Mouse (Mus musculus): ENCODE data around the gene Oaz2. TPM values are rescaled to one million over a fixed set of nuclear protein-coding genes. Genes with fewer than 3 reads are reported as not detected.

Gene Oaz2
- polyA plus RNA-seq, 1 experiment from 2014 or later = 366 TPM

GRCm38 (mm10) chr9:65654700-65655237 lies 13.0 kb upstream of the Oaz2 start:
- no peaks in the 10 kb centered on the region for H3K4me1 ChIP-seq (replicated peaks)
- no peaks in the 10 kb centered on the region for H3K27me3 ChIP-seq
- no peak overlapping the region for H3K27ac ChIP-seq
- no peak overlapping the region for H3K9ac ChIP-seq (replicated peaks)
- H3K4me3 ChIP-seq (replicated peaks) = no peak overlapping the region
- H3K9me3 ChIP-seq = no peaks in the 10 kb centered on the region
- no peak overlapping the region for H3K4me2 ChIP-seq (replicated peaks)
- no peak for ATAC-seq
- H3K36me3 ChIP-seq = no peaks in the 10 kb centered on the region
- 90% methylated on average over 3 of the region's 3 CpGs for WGBS

DNA sequence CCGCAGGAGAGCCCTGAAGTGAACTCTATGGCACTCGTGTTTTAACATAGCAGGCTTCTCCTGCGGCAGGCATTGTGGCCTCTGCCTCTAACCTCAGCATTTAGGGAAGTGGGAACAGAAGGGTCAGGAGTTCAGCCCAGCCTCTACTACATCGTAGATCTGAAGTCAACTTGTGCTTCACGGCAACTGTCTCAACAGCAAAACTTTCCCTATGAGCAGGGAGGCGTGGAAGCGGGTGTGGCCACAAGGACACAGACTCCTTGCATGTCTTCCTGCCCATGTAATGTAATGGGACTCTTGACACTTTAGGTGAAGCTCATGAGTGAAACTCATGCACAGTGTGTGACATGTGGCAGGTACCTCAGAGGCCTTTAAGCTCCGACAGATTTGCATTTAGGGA lies 12.3 kb upstream of the Oaz2 start:
- Histone ChIP-seq H3K27ac (no peak overlapping the region), H3K27me3 (no peaks in the 10 kb centered on the region), H3K36me3 (no peaks in the 10 kb centered on the region), H3K9me3 (no peaks in the 10 kb centered on the region), H3K4me3 (replicated peaks) (no peak overlapping the region), H3K4me2 (replicated peaks) (no peak overlapping the region), H3K4me1 (replicated peaks) (no peaks in the 10 kb centered on the region), H3K9ac (replicated peaks) (no peak overlapping the region)
- WGBS = 91% methylated on average over 8 of the region's 8 CpGs
- ATAC-seq = no peak

GRCm38 (mm10) chr9:65657218-65657617 lies 10.6 kb upstream of the Oaz2 start:
- Histone ChIP-seq H3K4me2 (replicated peaks) (no peak overlapping the region), H3K9me3 (no peaks in the 10 kb centered on the region), H3K9ac (replicated peaks) (no peak overlapping the region), H3K36me3 (no peaks in the 10 kb centered on the region), H3K27me3 (no peaks in the 10 kb centered on the region), H3K4me1 (replicated peaks) (no peaks in the 10 kb centered on the region), H3K4me3 (replicated peaks) (no peak overlapping the region), H3K27ac (no peak overlapping the region)
- WGBS = 75% methylated on average over 3 of the region's 3 CpGs
- no peak for ATAC-seq

DNA sequence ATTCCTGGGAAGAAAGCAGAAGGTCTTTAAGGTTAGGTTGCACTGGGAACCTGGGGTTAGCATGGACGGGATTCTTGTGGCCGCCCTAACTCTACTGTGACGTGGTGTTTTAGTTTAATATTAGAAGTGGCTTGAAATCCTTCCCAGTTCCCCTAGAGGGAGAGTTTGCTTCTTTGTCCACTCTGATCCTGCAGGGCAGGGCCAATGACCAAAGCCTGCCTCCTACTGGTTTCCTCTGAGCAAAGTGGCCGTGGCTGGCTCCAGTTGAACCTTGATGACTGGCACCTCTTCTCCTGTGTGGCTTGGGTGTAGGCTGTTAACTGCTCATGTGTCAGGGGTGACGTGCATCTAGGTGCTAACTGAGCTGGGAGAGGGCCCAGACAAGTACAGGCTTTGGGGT lies 6.8 kb upstream of the Oaz2 start:
- Histone ChIP-seq H3K4me2 (replicated peaks) (no peak overlapping the region), H3K4me3 (replicated peaks) (no peak overlapping the region), H3K36me3 (no peaks in the 10 kb centered on the region), H3K4me1 (replicated peaks) (no peaks in the 10 kb centered on the region), H3K9me3 (no peaks in the 10 kb centered on the region), H3K27me3 (no peaks in the 10 kb centered on the region), H3K27ac (no peak overlapping the region), H3K9ac (replicated peaks) (no peak overlapping the region)
- ATAC-seq = no peak
- 61% methylated on average over 5 of the region's 5 CpGs for WGBS

DNA sequence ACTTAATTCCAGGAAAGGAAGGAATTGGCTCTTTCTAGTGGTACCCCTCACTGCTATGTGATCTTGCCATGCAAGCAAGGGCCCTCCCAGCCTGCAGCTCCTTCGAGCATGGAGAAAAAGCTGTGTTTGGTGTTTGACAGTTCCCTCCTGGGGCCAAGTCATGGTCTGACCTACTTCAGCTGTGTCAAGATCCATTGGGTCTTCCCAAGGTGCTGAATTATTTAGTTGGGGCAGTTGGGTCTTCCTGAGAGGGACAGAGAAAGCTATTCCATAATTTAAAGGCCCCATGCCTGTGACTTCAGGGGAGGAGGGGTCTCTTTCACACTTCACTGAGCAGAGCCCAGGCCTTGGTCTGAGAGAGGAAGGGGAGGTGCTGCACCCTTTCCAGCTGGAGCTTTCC lies 6.3 kb upstream of the Oaz2 start:
- no peak for ATAC-seq
- WGBS = 44% methylated on average over 1 of the region's 1 CpGs

DNA sequence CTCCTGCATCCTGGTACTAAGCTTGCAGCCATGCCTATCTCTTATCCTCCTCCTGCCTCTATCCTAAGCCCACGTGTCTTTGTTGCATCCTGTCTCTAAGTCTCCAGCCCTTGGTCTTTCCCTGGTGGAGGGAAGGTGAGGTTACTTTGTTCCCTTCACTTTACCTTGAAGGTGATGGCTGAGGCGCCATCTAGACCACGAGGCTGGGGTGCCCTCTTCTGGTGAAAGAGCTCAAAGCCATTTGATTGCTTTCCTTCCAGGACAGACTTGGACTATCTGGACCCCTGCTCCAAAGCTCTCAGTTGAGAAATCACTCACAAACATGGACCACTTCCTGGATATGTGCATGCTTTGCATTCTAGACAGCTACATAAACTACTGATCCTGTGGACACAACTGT lies 3.6 kb upstream of the Oaz2 start:
- no peaks in the 10 kb centered on the region for H3K36me3 ChIP-seq
- no peak overlapping the region for H3K27ac ChIP-seq
- no peaks in the 10 kb centered on the region for H3K4me1 ChIP-seq (replicated peaks)
- H3K4me3 ChIP-seq (replicated peaks) = no peak overlapping the region
- peak; percentile 45; the same call in 1 of the 2 replicates for ATAC-seq
- H3K9me3 ChIP-seq = no peaks in the 10 kb centered on the region
- no peaks in the 10 kb centered on the region for H3K27me3 ChIP-seq
- no peak overlapping the region for H3K9ac ChIP-seq (replicated peaks)
- 3% methylated on average over 3 of the region's 3 CpGs for WGBS
- no peak overlapping the region for H3K4me2 ChIP-seq (replicated peaks)

More for the DNA sequence above, 6.3 kb upstream of the Oaz2 start:
- Histone ChIP-seq H3K4me3 (replicated peaks) (no peak overlapping the region), H3K9me3 (no peaks in the 10 kb centered on the region), H3K4me2 (replicated peaks) (no peak overlapping the region), H3K9ac (replicated peaks) (0 out of 2 replicates have a peak overlapping the region, but pooled peaks have one; percentile 29), H3K36me3 (no peaks in the 10 kb centered on the region), H3K27ac (no peak overlapping the region), H3K27me3 (no peaks in the 10 kb centered on the region), H3K4me1 (replicated peaks) (no peaks in the 10 kb centered on the region)

DNA sequence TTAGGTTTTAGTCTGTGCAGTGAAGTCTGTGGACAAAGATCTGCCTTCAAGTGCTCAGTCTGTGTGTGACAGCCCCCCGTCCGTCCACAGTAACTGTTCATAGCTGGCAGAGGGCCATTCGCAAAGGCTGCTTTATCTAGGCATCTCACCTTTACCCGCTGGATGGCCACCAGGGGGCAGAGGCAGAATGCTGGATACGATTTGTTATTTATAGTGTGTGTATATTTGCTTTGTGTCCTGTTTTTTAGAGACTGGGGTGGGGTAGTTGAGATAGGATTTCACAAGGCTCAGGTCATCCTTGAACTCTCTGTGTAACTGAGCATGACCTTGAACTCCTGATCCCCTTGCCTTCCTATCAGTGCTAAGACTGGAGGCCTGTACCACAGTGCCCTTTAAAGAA lies 1.8 kb upstream of the Oaz2 start:
- Histone ChIP-seq H3K27ac (no peak overlapping the region), H3K27me3 (no peaks in the 10 kb centered on the region), H3K9ac (replicated peaks) (no peak overlapping the region), H3K4me2 (replicated peaks) (no peak overlapping the region), H3K9me3 (no peaks in the 10 kb centered on the region), H3K36me3 (no peaks in the 10 kb centered on the region), H3K4me1 (replicated peaks) (no peaks in the 10 kb centered on the region), H3K4me3 (replicated peaks) (no peak overlapping the region)
- 20% methylated on average over 5 of the region's 5 CpGs for WGBS
- ATAC-seq = peak; percentile 40; the same call in 1 of the 2 replicates

DNA sequence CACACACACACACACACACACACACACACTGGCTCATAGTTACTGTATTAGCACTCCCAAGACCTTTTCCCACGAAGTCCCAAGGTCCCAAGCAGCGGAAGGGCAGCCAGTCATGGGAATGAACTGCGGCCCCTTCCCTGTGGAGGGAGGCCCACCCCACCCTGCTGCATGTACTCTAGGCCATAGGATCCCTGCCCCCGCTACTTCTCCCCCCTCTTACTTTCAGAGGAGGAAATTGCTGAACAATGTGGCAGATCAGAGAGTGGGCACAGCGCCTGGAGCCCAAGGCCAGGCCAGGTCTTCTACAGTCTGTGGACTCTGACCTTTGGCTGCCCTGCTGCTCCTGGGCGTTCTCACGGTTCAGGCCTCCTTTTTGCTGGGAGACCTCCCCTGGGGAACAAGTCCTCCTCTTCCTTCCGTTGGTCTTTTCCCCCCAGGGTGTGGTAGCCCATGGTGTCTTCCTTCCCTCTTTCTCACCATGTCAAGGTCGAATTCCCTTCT lies 3.7 kb downstream of the Oaz2 start:
- no peaks in the 10 kb centered on the region for H3K36me3 ChIP-seq
- no peak overlapping the region for H3K9ac ChIP-seq (replicated peaks)
- H3K4me3 ChIP-seq (replicated peaks) = no peak overlapping the region
- H3K4me1 ChIP-seq (replicated peaks) = peaks cover 7% of the 10 kb centered on the region
- no peak overlapping the region for H3K4me2 ChIP-seq (replicated peaks)
- no peaks in the 10 kb centered on the region for H3K9me3 ChIP-seq
- H3K27me3 ChIP-seq = no peaks in the 10 kb centered on the region
- 61% methylated on average over 9 of the region's 9 CpGs for WGBS
- no peak for ATAC-seq
- H3K27ac ChIP-seq = no peak overlapping the region

- H3K9me3 ChIP-seq = no peaks in the 10 kb centered on the region
- H3K4me1 ChIP-seq (replicated peaks) = peaks cover 18% of the 10 kb centered on the region
- no peak overlapping the region for H3K4me2 ChIP-seq (replicated peaks)
- no peaks in the 10 kb centered on the region for H3K27me3 ChIP-seq
- H3K27ac ChIP-seq = no peak overlapping the region
- no peak overlapping the region for H3K4me3 ChIP-seq (replicated peaks)
- no peaks in the 10 kb centered on the region for H3K36me3 ChIP-seq
- 84% methylated on average over 11 of the region's 11 CpGs for WGBS
- H3K9ac ChIP-seq (replicated peaks) = no peak overlapping the region
- ATAC-seq = no peak
These were observed 5.2 kb downstream of the Oaz2 start for GRCm38 (mm10) chr9:65672996-65673395.

GRCm38 (mm10) chr9:65675461-65676357 lies 7.9 kb downstream of the Oaz2 start:
- no peaks in the 10 kb centered on the region for H3K27me3 ChIP-seq
- peak; percentile 72 for ATAC-seq
- WGBS = 56% methylated on average over 8 of the region's 8 CpGs

GRCm38 (mm10) chr9:65676358-65677118 lies 8.7 kb downstream of the Oaz2 start:
- Histone ChIP-seq H3K27ac (peak overlapping the region; percentile 82), H3K27me3 (no peaks in the 10 kb centered on the region), H3K4me1 (replicated peaks) (peaks cover 53% of the 10 kb centered on the region), H3K9ac (replicated peaks) (peak overlapping the region; percentile 87), H3K4me2 (replicated peaks) (peak overlapping the region; percentile 67), H3K4me3 (replicated peaks) (peak overlapping the region; percentile 70), H3K9me3 (no peaks in the 10 kb centered on the region), H3K36me3 (no peaks in the 10 kb centered on the region)
- under 1% methylated on average over 50 of the region's 51 CpGs for WGBS
- peak; percentile 98 for ATAC-seq

More at GRCm38 (mm10) chr9:65675461-65676357, 7.9 kb downstream of the Oaz2 start:
- peak overlapping the region; percentile 82 for H3K27ac ChIP-seq
- H3K4me3 ChIP-seq (replicated peaks) = peak overlapping the region; percentile 70
- H3K4me1 ChIP-seq (replicated peaks) = peaks cover 45% of the 10 kb centered on the region
- peak overlapping the region; percentile 87 for H3K9ac ChIP-seq (replicated peaks)
- H3K9me3 ChIP-seq = no peaks in the 10 kb centered on the region
- peak overlapping the region; percentile 67 for H3K4me2 ChIP-seq (replicated peaks)
- no peaks in the 10 kb centered on the region for H3K36me3 ChIP-seq

DNA sequence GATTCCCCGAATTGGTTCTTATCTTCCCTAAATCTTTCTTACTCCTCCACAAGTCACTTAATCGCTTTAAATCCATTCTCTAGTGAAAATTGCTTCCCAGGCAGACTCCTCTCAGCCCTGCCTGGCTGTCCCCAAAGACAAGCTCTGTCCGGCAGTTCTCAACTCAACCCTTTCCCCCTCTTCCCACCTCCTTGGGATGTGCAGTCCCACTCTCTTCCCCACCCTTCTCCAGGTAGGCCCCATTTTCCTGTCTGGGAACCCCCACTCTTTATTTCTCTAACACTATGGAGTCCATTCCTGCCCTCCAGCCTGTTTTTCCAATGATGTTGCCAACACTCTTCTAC lies 9.3 kb downstream of the Oaz2 start:
- Histone ChIP-seq H3K9ac (replicated peaks) (peak overlapping the region; percentile 87), H3K36me3 (no peaks in the 10 kb centered on the region), H3K27ac (peak overlapping the region; percentile 76), H3K4me2 (replicated peaks) (peak overlapping the region; percentile 67), H3K27me3 (no peaks in the 10 kb centered on the region), H3K4me3 (replicated peaks) (peak overlapping the region; percentile 70), H3K4me1 (replicated peaks) (peaks cover 57% of the 10 kb centered on the region), H3K9me3 (no peaks in the 10 kb centered on the region)
- 1% methylated on average over 3 of the region's 3 CpGs for WGBS
- no peak for ATAC-seq

All from midbrain, embryonic 13.5 days (tissue).